Mouse (Mus musculus) MEL (cell line): ENCODE measurements around the gene Paqr5.

Experiments
- CTCF ChIP-seq, 3 experiments: IDR thresholded peaks in 2 of 3; conservative IDR thresholded peaks in 1 of 3; 2 replicates each; pipeline ENCODE4 v1.5.1; 2011 to 2012; ENCODE audit warnings: low read length in 3 of 3, low read depth in 2 of 3, mild to moderate bottlenecking in 2 of 3, improper control_type of control experiment in 1 of 3, inconsistent platforms in 1 of 3, mixed read lengths in 1 of 3, moderate library complexity in 1 of 3; ENCODE audit not compliant: control insufficient read depth in 1 of 3, insufficient read depth in 1 of 3, poor library complexity in 1 of 3, severe bottlenecking in 1 of 3
- MAFK ChIP-seq: IDR thresholded peaks from 2 replicates; pipeline ENCODE4 v1.6.1; 2011; ENCODE audit warnings: low read depth, mild to moderate bottlenecking, low read length, improper control_type of control experiment, borderline replicate concordance
- POLR2A ChIP-seq, 2 experiments: IDR thresholded peaks; 2 replicates each; pipeline ENCODE4 v1.6.1; 2011 to 2012; ENCODE audit warnings: low read length in 2 of 2, mild to moderate bottlenecking in 2 of 2, control low read depth in 1 of 2, improper control_type of control experiment in 1 of 2, low read depth in 1 of 2, moderate library complexity in 1 of 2; ENCODE audit not compliant: control insufficient read depth in 1 of 2, insufficient read depth in 1 of 2, poor library complexity in 1 of 2
- TCF12 ChIP-seq: IDR thresholded peaks from 2 replicates; pipeline ENCODE4 v1.6.1; 2014; ENCODE audit warnings: low read depth, mild to moderate bottlenecking, inconsistent platforms, low read length, improper control_type of control experiment, moderate library complexity
- UBTF ChIP-seq: IDR thresholded peaks from 2 replicates; pipeline ENCODE4 v1.6.1; 2012; ENCODE audit warnings: low read depth, mild to moderate bottlenecking, inconsistent platforms, low read length, improper control_type of control experiment, moderate library complexity, borderline replicate concordance; ENCODE audit not compliant: insufficient read depth

- TF ChIP-seq CTCF (IDR thresholded peaks at IDR 0.05 in 2 of 3, conservative IDR thresholded peaks at IDR 0.05 in 1 of 3; ENCODE audit: control insufficient read depth in 1 of 3, insufficient read depth in 1 of 3, low read depth in 2 of 3, low read length in 3 of 3, poor library complexity in 1 of 3, severe bottlenecking in 1 of 3) (no peak), UBTF (no peak), MAFK (no peak), TCF12 (no peak), POLR2A (IDR thresholded peaks at IDR 0.05; ENCODE audit: control insufficient read depth in 1 of 2, insufficient read depth in 1 of 2, low read depth in 1 of 2, low read length in 2 of 2, poor library complexity in 1 of 2) (no peak; a peak in 1 of 4 replicates)
Measured at GRCm38 (mm10) chr9:61908832-61909407, 117.7 kb downstream of the Paqr5 start.
